Mouse (Mus musculus) intestine, embryonic 14.5 days (tissue): ENCODE measurements at regions not wholly inside any gene's neighbourhood (a gene's known extent, or its start where the extent isn't known, plus 50 kb on each side); places are given as distances from the start of the nearest gene placed in this dataset.
"Not testable (repeated sequence)": the region's sequence is repeated elsewhere in the genome, so short reads cannot be mapped to it uniquely, and the experiment has no call there.

Experiments used
- ATAC-seq: fragments of 200-750 bp; cut with Nextera tagmentation; replicated peaks from 2 replicates; pipeline ENCODE4 v1.8.0; 2017; ENCODE audit warnings: low read depth, moderate number of reproducible peaks, moderate TSS enrichment, moderate library complexity; ENCODE audit not compliant: low FRiP score, low TSS enrichment
- DNase-seq: peaks from one replicate; pipeline ENCODE4 v3.0.0-alpha.2; 2018; ENCODE audit warnings: low spot score
- H3K27ac ChIP-seq: fragments of 300-500 bp; sonication (generic); 2 replicates; pipeline ENCODE4 v1.5.1; 2014; ENCODE audit warnings: low read depth, mild to moderate bottlenecking, control low read depth
- H3K27me3 ChIP-seq: fragments of 300-500 bp; sonication (generic); replicated peaks from 2 replicates; pipeline ENCODE4 v1.6.1; 2014; ENCODE audit warnings: low read length, control low read depth; ENCODE audit not compliant: control insufficient read depth, insufficient read depth
- H3K36me3 ChIP-seq: fragments of 300-500 bp; sonication (generic); 2 replicates; pipeline ENCODE4 v1.6.1; 2014; ENCODE audit warnings: low read length, control low read depth; ENCODE audit not compliant: control insufficient read depth, insufficient read depth
- H3K4me1 ChIP-seq: fragments of 300-500 bp; sonication (generic); replicated peaks from 2 replicates; pipeline ENCODE4 v1.6.1; 2014; ENCODE audit warnings: low read length, control low read depth, mixed read lengths; ENCODE audit not compliant: control insufficient read depth, insufficient read depth
- H3K4me2 ChIP-seq: fragments of 300-500 bp; sonication (generic); 2 replicates; pipeline ENCODE4 v1.6.1; 2014; ENCODE audit warnings: low read length
- H3K4me3 ChIP-seq: fragments of 300-500 bp; sonication (generic); 2 replicates; pipeline ENCODE4 v1.5.1; 2014; ENCODE audit warnings: low read depth, low read length, control low read depth, mixed read lengths
- H3K9ac ChIP-seq: fragments of 300-500 bp; sonication (generic); 2 replicates; pipeline ENCODE4 v1.6.1; 2014; ENCODE audit warnings: mild to moderate bottlenecking, low read length
- H3K9me3 ChIP-seq: fragments of 300-500 bp; sonication (generic); 2 replicates; pipeline ENCODE4 v1.6.1; 2016; ENCODE audit warnings: low read length, control low read depth; ENCODE audit not compliant: control insufficient read depth
- WGBS: fragments of 180-500 bp; shearing (Covaris S2); extraction: QIAGEN DNeasy Blood & Tissue Kit; methylation state at CpG from one replicate; pipeline ENCODE4 v1.1.7; 2014; 5-methylcytosine and 5-hydroxymethylcytosine counted together

GRCm38 (mm10) chr16:21102033-21102432 is 51.8 kb downstream of the Teddm3 start:
- H3K4me1 ChIP-seq, H3K9me3 ChIP-seq, ATAC-seq, H3K9ac ChIP-seq, DNase-seq, H3K27me3 ChIP-seq, H3K27ac ChIP-seq, H3K36me3 ChIP-seq, H3K4me3 ChIP-seq, H3K4me2 ChIP-seq: not testable (repeated sequence)
- 73% methylated on average over 3 of the region's 3 CpGs for WGBS

DNA sequence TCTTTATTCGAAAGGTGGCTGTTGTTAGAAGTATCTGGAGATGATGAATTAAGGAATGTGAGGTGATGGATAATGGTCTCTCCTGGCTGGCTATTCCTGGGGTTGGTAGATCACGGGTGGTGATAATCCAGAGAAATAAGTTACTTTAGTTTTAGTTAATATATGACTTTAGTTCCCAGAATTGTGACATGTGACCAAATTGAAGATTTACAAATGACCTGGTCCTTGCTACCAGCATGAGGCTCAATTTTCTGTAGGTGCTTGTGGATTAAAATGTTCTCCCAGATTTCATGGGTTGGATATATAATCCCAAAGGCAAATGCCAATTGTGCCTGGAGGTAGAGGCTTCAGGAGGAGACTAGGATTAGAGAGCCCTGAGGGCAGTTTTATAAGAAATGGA is 53.7 kb downstream of the Teddm3 start:
- not testable (repeated sequence) for H3K4me2 ChIP-seq, H3K9ac ChIP-seq, H3K4me3 ChIP-seq, H3K9me3 ChIP-seq, ATAC-seq, DNase-seq, H3K27me3 ChIP-seq, H3K27ac ChIP-seq, H3K36me3 ChIP-seq, H3K4me1 ChIP-seq
- 88% methylated on average over 2 of the region's 2 CpGs for WGBS

DNA sequence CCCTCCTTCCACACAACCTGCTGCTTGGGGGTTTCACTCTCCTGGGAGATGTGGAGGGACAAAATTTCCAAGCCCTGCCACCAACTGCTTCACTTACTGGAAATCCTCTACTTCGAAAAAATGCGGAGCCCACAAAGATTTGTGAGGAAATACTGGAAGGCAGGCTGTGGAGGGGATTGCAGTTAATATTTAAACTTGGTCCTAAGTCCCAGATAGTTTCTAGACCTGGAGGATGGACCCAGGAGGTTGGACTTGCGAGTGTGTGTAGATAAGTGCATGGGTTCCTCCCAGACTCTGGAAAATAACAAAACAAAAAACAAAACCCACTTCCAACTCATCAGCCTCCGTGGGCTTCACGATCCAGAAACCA is 79.0 kb downstream of the Teddm3 start:
- H3K9me3 ChIP-seq = no peaks in the 10 kb centered on the region
- H3K27ac ChIP-seq = no peak overlapping the region
- no peaks in the 10 kb centered on the region for H3K27me3 ChIP-seq
- H3K4me2 ChIP-seq = 0 out of 2 replicates have a peak overlapping the region, but pooled peaks have one; percentile 15
- no peaks in the 10 kb centered on the region for H3K36me3 ChIP-seq
- no peak overlapping the region for H3K9ac ChIP-seq
- DNase-seq = peak; percentile 58
- no peak overlapping the region for H3K4me3 ChIP-seq
- WGBS = 52% methylated on average over 5 of the region's 5 CpGs
- ATAC-seq = no peak
- H3K4me1 ChIP-seq = no peaks in the 10 kb centered on the region

DNA sequence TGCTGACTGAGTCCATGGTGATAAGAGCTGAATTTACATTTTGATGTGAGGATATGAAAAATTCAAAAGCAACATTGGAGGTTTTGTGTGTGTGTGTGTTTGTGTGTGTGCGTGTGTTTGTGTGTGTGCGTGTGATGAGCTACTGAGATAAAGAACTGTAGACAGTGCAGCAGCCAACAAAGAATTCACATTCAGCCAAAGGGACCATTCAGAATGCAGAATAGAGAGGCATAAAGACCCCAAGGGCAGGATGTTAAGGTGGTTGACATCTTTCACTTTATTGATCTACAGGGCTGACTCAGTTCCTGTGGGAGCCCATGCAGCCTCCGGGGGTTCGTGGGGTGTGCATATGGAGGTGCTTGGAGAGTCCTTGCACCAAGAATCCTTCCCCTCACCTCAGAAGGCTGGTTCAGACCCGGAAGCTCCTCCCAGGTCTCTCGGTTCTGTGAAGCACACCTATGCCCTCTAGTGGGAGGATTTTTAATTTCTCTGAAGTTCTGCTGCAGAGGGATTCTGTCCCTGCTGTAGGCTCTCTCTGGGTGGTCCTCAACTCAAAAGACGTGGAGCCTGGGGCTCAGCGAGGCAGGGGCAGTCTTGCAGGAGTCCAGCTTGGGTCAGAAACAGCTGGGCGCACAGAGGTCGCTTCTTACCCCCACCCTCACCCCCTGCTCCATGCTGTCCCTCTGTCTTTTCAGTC is 79.6 kb downstream of the Teddm3 start:
- H3K4me1 ChIP-seq, H3K27me3 ChIP-seq, H3K4me3 ChIP-seq, H3K27ac ChIP-seq, DNase-seq, H3K9me3 ChIP-seq, H3K36me3 ChIP-seq, H3K9ac ChIP-seq: not testable (repeated sequence)
- WGBS = 30% methylated on average over 8 of the region's 10 CpGs
- H3K4me2 ChIP-seq = 0 out of 2 replicates have a peak overlapping the region, but pooled peaks have one; percentile 15
- peak; percentile 58; the same call in 1 of the 2 replicates for ATAC-seq

DNA sequence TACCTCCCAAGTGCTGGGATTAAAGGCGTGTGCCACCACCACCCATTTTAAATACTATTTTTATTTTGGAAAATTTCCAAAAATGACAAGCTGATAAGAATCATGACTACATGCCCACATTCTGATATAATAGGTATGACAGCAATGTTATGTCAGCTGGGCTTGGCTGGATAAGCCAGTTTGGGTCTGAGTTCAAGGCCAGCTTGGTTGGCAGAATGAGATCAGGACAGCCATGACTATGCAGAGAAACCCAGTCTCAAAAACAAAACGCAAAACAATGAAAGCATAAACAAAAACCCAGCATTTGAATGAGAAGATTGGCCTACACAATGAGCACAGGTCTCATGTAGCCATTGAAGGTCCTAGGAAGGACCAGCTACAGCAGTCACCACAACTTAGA is 93.6 kb downstream of the Teddm3 start:
- WGBS = 86% methylated on average over 2 of the region's 2 CpGs
- Histone ChIP-seq H3K9ac (no peak overlapping the region), H3K9me3 (no peaks in the 10 kb centered on the region), H3K4me3 (no peak overlapping the region), H3K36me3 (no peaks in the 10 kb centered on the region), H3K4me1 (no peaks in the 10 kb centered on the region), H3K27me3 (no peaks in the 10 kb centered on the region), H3K27ac (no peak overlapping the region), H3K4me2 (no peak overlapping the region)
- ATAC-seq (no peak), DNase-seq (no peak)

- peaks cover 7% of the 10 kb centered on the region for H3K9me3 ChIP-seq
- no peaks in the 10 kb centered on the region for H3K27me3 ChIP-seq
- H3K36me3 ChIP-seq = no peaks in the 10 kb centered on the region
- no peaks in the 10 kb centered on the region for H3K4me1 ChIP-seq
- H3K4me2 ChIP-seq = no peak overlapping the region
- H3K27ac ChIP-seq = no peak overlapping the region
- ATAC-seq = no peak
- H3K9ac ChIP-seq = no peak overlapping the region
- no peak for DNase-seq
- no peak overlapping the region for H3K4me3 ChIP-seq
Observed at GRCm38 (mm10) chr16:21054772-21055171, 99.0 kb downstream of the Teddm3 start.

DNA sequence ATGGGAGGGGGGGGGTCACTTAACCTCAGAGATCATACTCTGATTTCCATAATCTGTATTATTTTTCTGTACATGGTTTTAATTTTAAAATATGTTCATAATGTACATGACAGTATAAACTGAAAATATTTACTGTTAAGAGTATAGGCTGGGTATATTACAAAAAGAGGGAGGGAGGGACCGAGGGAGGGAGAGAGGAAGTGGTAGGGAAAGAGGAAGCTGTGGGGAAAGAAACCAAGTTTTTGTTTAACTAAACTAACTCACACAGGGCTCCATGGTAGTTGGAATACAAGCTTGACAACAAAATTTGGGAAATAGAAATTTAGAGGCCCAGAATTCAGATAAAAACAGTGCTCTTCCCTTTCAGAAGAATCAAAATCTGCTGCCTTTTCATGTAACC is 131.7 kb downstream of the Teddm3 start:
- not testable (repeated sequence) for H3K4me2 ChIP-seq, H3K9ac ChIP-seq, DNase-seq, H3K9me3 ChIP-seq, ATAC-seq, H3K4me1 ChIP-seq, H3K36me3 ChIP-seq, H3K27ac ChIP-seq, H3K27me3 ChIP-seq, H3K4me3 ChIP-seq
- WGBS = 78% methylated on average over 1 of the region's 1 CpGs

GRCm38 (mm10) chr16:21004871-21005270 is 148.9 kb downstream of the Teddm3 start:
- Histone ChIP-seq H3K27ac (no peak overlapping the region), H3K4me3 (no peak overlapping the region), H3K4me1 (no peaks in the 10 kb centered on the region), H3K4me2 (no peak overlapping the region), H3K27me3 (no peaks in the 10 kb centered on the region), H3K36me3 (no peaks in the 10 kb centered on the region), H3K9me3 (peaks cover 8% of the 10 kb centered on the region; the same call in 1 of the 2 replicates), H3K9ac (no peak overlapping the region)
- ATAC-seq (no peak), DNase-seq (no peak)

DNA sequence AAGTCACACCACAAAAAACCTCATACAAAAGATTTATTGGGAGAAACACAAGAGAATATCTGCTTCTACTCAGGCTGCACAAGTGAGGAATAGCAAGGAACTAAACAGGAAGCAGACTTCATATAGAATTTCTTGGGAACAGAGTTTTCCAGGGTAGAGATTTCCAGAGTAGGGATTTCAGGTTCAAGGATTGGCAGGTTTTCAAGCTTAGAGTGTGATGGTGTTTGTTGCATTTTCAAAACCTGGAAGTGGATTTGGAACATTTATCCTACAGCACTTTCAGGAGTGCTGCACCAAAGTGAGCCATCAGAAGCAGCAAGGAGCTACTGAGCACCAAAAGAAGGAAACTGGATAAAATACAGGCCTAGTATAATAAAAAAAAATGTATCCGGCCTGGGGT is 152.7 kb downstream of the Teddm3 start:
- 51% methylated on average over 1 of the region's 1 CpGs for WGBS
- H3K36me3 ChIP-seq = no peaks in the 10 kb centered on the region
- no peak overlapping the region for H3K27ac ChIP-seq
- no peaks in the 10 kb centered on the region for H3K27me3 ChIP-seq
- peaks cover 8% of the 10 kb centered on the region; the same call in 1 of the 2 replicates for H3K9me3 ChIP-seq
- H3K4me1 ChIP-seq = no peaks in the 10 kb centered on the region
- no peak overlapping the region for H3K9ac ChIP-seq
- H3K4me2 ChIP-seq = no peak overlapping the region
- DNase-seq = no peak
- ATAC-seq = no peak
- no peak overlapping the region for H3K4me3 ChIP-seq
